Mouse (Mus musculus) ovary, adult 2 months (tissue): ENCODE data around the gene Smarcad1. TPM values are rescaled to one million over a fixed set of nuclear protein-coding genes. Genes with fewer than 3 reads are reported as not detected.

Source experiments
- polyA plus RNA-seq: library from polyadenylated mRNA; depleted of rRNA; stranded (reverse); fragments of >200 nt; gene quantifications from 2 replicates; pipeline ENCODE4 v1.2.3, GENCODE M21; 2012; rRNA removed

The Smarcad1 gene
- 6.8 and 11.6 TPM in 2 replicates for polyA plus RNA-seq

DNA sequence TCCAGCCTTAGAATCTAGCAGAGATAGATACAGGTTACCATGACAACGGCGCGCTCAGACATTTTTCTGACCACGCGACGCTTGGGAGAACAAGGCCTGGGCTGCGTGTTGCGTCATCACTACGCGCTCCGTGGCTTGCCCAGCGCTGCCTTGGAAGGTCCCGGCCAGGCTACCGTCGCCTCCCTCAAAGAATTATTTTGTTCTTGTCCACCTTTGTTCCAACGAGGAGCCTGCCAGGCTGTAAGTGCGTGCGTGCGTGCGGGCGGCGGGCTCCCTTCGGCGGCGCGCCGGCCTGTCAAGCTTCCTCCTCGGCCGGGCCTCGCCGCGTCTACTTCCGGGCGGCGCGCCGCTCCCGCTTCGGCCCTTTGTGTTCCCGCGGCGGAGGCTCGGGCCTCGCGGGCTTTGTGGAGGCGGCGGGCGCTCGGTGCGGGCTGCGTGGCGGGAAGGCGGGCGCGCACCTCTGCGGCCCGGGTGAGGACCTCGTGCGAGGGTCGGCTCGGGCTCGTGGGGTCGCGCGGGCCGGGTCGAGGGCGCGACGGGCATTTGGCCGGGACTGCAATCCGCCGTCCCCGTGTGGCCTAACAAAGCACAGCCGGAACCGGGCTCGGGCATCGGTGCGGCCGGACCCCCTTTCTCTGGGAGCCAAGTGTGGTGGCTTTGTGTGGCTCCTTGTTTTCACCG lies at the start of gene Smarcad1:
Gene Smarcad1, plus strand, starts transcription at position 93 of the 681 bp plus-strand sequence.

DNA sequence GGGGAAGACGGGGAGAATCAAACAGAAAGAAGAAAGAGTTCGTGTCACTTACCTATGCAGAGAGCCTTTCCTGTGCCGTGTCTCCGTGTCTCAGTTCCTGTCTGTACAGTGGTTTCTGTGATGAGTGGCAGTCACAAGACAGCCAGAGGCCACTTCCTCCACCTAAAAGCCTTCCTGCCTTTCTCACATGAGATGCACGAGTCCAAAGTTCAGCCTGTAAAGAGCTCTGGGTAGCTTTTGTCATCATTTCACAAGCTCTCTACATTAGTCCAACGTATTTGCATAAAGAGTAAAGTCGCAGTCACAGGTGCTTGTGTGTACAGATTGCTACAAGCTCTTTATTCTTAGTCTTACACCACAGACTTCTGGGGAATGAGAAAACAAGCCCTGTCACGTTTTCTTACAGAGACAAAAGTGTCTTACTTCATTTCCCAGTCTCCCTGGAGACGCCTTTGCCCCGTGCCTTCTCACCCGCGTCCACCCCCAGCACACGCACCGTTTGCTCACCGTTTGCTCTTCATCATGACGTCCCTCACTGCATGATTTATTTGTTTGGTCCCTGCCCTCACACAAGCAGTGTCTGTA lies 102.3 kb downstream of the Smarcad1 start, which contains the start of gene Hpgds:
Gene Hpgds, minus strand, starts transcription at position 288 of the 585 bp plus-strand sequence.

Other genes starting within 250 kb of the Smarcad1 start
- 2.8 and 3.2 TPM in 2 replicates for gene Hpgds, start 102.3 kb downstream of the Smarcad1 start, polyA plus RNA-seq